Mouse (Mus musculus): ENCODE data around the gene Exoc3l4.
A peak's percentile ranks its signal among the peaks of the same experiment; 100 is the strongest.

The Exoc3l4 gene

GRCm38 (mm10) chr12:111416921-111417779 lies at the start of gene Exoc3l4:
Gene Exoc3l4, plus strand, starts transcription at chr12:111417017.
- DNase-seq (ENCODE audit: low read depth in 2 of 2, low spot score in 2 of 2): no peak

- DNase-seq (ENCODE audit: low read depth in 2 of 2, low spot score in 2 of 2): no peak
Observed at GRCm38 (mm10) chr12:111367065-111367464, 49.8 kb upstream of the Exoc3l4 start.

- no peak for DNase-seq (ENCODE audit: low read depth in 2 of 2, low spot score in 2 of 2)
Observed at GRCm38 (mm10) chr12:111370249-111370648, 46.6 kb upstream of the Exoc3l4 start.

GRCm38 (mm10) chr12:111371905-111372304 lies 44.9 kb upstream of the Exoc3l4 start:
- no peak for DNase-seq (ENCODE audit: low read depth in 2 of 2, low spot score in 2 of 2)

- no peak for DNase-seq (ENCODE audit: low read depth in 2 of 2, low spot score in 2 of 2)
Observed at GRCm38 (mm10) chr12:111373411-111373810, 43.4 kb upstream of the Exoc3l4 start.

- DNase-seq (ENCODE audit: low read depth in 2 of 2, low spot score in 2 of 2): no peak
Observed at GRCm38 (mm10) chr12:111374727-111375126, 42.1 kb upstream of the Exoc3l4 start.

GRCm38 (mm10) chr12:111375559-111375958 lies 41.3 kb upstream of the Exoc3l4 start:
- DNase-seq (ENCODE audit: low read depth in 2 of 2, low spot score in 2 of 2): no peak

GRCm38 (mm10) chr12:111376053-111376452 lies 40.8 kb upstream of the Exoc3l4 start:
- no peak for DNase-seq (ENCODE audit: low read depth in 2 of 2, low spot score in 2 of 2)

- DNase-seq (ENCODE audit: low read depth in 2 of 2, low spot score in 2 of 2): no peak
Observed at GRCm38 (mm10) chr12:111376826-111377331, 39.9 kb upstream of the Exoc3l4 start.

GRCm38 (mm10) chr12:111377376-111377973 lies 39.3 kb upstream of the Exoc3l4 start, which contains the start of gene Cdc42bpb:
Gene Cdc42bpb, minus strand, starts transcription at chr12:111377718.
- no peak for DNase-seq (ENCODE audit: low read depth in 2 of 2, low spot score in 2 of 2)

GRCm38 (mm10) chr12:111377986-111378490 lies 38.8 kb upstream of the Exoc3l4 start:
- no peak for DNase-seq (ENCODE audit: low read depth in 2 of 2, low spot score in 2 of 2)

- no peak for DNase-seq (ENCODE audit: low read depth in 2 of 2, low spot score in 2 of 2)
Observed at GRCm38 (mm10) chr12:111378812-111379211, 38.0 kb upstream of the Exoc3l4 start.

GRCm38 (mm10) chr12:111385883-111386641 lies 30.8 kb upstream of the Exoc3l4 start:
- DNase-seq (ENCODE audit: low read depth in 2 of 2, low spot score in 2 of 2): no peak

- no peak for DNase-seq (ENCODE audit: low read depth in 2 of 2, low spot score in 2 of 2)
Observed at GRCm38 (mm10) chr12:111386642-111387120, 30.1 kb upstream of the Exoc3l4 start.

GRCm38 (mm10) chr12:111387146-111387545 lies 29.7 kb upstream of the Exoc3l4 start:
- no peak for DNase-seq (ENCODE audit: low read depth in 2 of 2, low spot score in 2 of 2)

GRCm38 (mm10) chr12:111394008-111394407 lies 22.8 kb upstream of the Exoc3l4 start:
- DNase-seq (ENCODE audit: low read depth in 2 of 2, low spot score in 2 of 2): no peak

- DNase-seq (ENCODE audit: low read depth in 2 of 2, low spot score in 2 of 2): no peak
Observed at GRCm38 (mm10) chr12:111396997-111397396, 19.8 kb upstream of the Exoc3l4 start.

GRCm38 (mm10) chr12:111401454-111402184 lies 15.2 kb upstream of the Exoc3l4 start:
- peak in 1 of 2 experiments; percentile 31 for DNase-seq (ENCODE audit: low read depth in 2 of 2, low spot score in 2 of 2)

GRCm38 (mm10) chr12:111404880-111405279 lies 11.9 kb upstream of the Exoc3l4 start:
- DNase-seq (ENCODE audit: low read depth in 2 of 2, low spot score in 2 of 2): no peak

- DNase-seq (ENCODE audit: low read depth in 2 of 2, low spot score in 2 of 2): no peak
Observed at GRCm38 (mm10) chr12:111406622-111407021, 10.2 kb upstream of the Exoc3l4 start, which contains the start of gene Lbhd2. Gene Lbhd2, plus strand, starts transcription at chr12:111406809.

All from CD8-positive naive resting alpha-beta T cell, adult 2 months (primary cell).